Mouse (Mus musculus): ENCODE data around the gene Xpr1. TPM values are rescaled to one million over a fixed set of nuclear protein-coding genes. Genes with fewer than 3 reads are reported as not detected.
"Not testable (repeated sequence)": the region's sequence is repeated elsewhere in the genome, so short reads cannot be mapped to it uniquely, and the experiment has no call there.

Gene Xpr1
- total RNA-seq, 2 experiments from 2014 or later: 39.5 to 62.2 TPM

DNA sequence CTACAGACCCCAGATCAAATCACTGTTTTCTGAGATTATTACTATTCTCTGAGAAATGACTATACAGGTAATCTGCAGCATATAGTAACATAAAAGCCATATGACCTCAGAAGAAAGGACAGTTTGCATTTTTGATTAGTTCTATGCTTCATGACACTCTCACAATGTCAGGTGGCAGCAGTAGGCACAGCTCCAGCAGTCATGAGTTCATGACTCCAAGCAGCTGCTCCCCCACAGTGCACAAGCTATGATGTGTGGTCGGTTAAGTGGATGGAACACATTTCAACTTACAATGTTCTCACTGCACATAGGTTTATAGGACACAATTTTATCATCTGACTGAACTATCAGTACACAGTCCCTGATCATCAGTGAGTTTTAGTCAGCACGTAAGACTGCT, 120.0 kb downstream of the Xpr1 start:
- intact Hi-C loops (cut with DNase I): no loop called here
- Histone ChIP-seq H3K27ac (no peak overlapping the region), H3K4me3 (no peak overlapping the region)
- TF ChIP-seq CTCF (IDR thresholded peaks at IDR 0.05): no peak
- DNase-seq: no peak

DNA sequence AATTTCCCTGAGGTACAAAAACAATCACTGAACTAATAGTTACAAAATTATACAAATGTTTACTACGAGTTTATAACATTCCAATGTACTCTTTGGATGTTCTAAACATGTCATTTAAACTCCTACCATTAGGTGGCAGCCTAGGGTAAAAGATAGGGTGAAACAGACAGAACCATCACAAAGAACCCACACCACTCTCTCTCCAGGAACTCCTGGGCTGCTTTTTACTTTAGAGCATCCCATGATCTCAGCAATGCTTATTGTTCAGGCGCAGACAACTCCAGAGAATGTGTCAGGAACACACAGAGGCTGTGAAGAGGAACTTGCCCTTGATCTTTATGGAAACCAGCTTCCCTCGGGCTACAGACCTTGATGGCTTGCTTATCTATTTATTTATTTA, 123.8 kb downstream of the Xpr1 start:
- no peak for DNase-seq
- Histone ChIP-seq H3K27ac (no peak overlapping the region), H3K4me3 (no peak overlapping the region)
- TF ChIP-seq CTCF (IDR thresholded peaks at IDR 0.05): peak; percentile 80
- intact Hi-C loops (cut with DNase I): loop anchor here (1.0 to 5.0 kb wide), 3 partner anchors 124 to 244 kb away; partner anchors contain the start of gene Xpr1

DNA sequence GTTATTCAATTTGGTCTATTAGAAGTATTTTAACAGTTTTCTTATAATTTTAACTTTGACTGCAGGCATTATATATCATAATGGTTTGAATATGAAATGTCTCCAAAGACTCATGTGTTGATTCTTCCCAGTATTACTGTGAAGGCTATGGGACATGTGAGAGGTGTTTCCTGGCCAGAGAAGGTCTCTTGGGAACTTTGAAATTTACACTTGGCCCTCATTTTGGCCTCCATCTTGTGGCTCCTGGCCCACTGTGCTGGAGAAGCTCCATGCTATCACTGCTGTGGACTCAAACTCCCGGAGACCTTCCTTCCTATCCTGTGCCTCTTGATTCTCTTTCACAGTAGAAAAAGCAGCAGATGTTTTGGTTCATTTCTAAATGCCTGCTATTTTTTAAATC, 127.8 kb downstream of the Xpr1 start:
- no peak for TF ChIP-seq CTCF (IDR thresholded peaks at IDR 0.05)
- intact Hi-C loops (cut with DNase I): no loop called here
- no peak overlapping the region for H3K27ac ChIP-seq
- H3K4me3 ChIP-seq: no peak overlapping the region
- DNase-seq: no peak

DNA sequence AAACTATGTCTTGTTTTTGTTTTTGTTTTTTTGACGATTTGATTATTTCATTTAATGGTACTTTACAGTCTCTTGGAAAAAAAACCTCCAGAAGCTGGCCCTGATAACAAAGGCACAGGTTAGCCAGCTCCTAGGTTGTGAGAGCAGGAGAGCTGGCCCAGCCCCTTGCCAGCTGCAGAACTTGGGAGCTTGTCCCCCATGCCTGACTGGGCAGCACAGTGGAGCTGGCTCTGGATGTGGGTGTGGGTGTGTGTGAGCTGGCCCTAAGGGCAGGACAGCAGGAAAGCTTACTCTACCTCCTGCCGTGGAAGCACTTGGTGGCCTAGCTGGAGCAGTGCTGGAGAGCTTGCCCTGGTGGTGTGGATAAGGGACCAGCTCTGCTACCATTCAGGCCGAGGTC, 129.2 kb downstream of the Xpr1 start:
- Histone ChIP-seq H3K4me3 (no peak overlapping the region), H3K27ac (no peak overlapping the region)
- intact Hi-C loops (cut with DNase I): no loop called here
- no peak for DNase-seq
- TF ChIP-seq CTCF (IDR thresholded peaks at IDR 0.05): no peak

DNA sequence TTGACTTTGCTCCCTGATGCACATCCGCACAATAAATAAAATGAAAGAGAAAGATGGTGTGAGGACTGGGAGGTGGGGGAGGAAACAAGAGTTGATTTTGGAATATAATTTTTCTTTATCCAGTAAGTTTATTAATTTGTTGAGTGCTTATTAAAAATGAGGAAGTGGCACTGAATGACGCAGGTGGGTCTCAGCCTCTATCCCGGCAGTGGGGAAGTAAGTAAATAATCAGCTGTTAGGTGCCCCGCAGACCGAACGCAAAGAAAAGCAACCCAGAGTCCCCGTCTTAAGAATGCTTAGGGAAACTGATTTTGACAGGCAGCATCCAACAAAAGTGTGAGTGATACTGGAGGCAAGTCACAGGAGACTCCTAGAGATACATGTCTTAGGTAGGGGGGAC, 133.4 kb downstream of the Xpr1 start:
- no peak overlapping the region for H3K4me3 ChIP-seq
- H3K27ac ChIP-seq: no peak overlapping the region
- no peak for DNase-seq
- intact Hi-C loops (cut with DNase I): loop anchor here (2.0 to 5.0 kb wide), 2 partner anchors 127 to 257 kb away; partner anchors contain the start of gene Stx6
- TF ChIP-seq CTCF (IDR thresholded peaks at IDR 0.05): no peak

DNA sequence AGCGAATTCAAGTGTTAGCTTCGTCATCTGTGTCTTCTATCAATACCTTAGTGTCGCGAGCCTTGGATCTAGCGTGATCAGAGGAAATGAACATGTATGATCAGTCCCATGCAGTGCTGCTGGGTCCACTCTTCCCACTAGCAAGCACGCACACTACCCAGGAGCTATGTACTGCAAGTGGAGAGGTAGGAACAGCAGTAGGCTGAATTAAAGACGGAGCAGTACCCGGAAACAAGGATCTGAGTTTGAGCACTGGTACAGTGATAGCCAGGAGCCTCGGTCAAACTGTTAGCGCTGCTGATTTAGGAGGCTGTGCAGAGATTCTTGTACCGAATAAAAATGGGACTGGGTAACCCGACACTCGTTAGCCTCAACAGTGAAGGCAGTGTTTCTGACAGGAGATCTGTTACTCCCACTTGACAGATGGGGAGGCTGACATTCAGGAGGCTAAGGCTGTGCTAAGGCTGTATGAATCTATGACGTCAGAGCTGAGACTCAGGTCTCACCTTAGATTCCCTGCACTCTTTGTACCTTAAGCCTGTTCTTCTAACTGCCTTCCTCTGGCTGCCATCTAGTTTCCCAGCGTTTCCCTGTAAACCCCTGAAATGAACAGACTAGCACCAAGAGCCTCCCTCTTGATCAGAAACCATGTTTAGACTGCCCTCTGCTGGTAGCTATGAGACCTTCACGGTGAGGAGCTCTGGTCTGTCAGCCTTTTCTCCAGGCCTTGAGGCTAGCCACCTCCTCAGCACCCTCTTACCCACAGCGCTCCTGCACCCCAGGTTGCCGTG, 136.0 kb downstream of the Xpr1 start:
- peak overlapping the region; percentile 46; the same call in 1 of the 2 replicates for H3K27ac ChIP-seq
- no peak overlapping the region for H3K4me3 ChIP-seq
- intact Hi-C loops (cut with DNase I): loop anchor here (5.0 kb wide), 1 partner anchor 124 kb away; the partner anchor contains the start of gene Stx6
- TF ChIP-seq CTCF (IDR thresholded peaks at IDR 0.05): peak; percentile 85
- peak; percentile 61 for DNase-seq

DNA sequence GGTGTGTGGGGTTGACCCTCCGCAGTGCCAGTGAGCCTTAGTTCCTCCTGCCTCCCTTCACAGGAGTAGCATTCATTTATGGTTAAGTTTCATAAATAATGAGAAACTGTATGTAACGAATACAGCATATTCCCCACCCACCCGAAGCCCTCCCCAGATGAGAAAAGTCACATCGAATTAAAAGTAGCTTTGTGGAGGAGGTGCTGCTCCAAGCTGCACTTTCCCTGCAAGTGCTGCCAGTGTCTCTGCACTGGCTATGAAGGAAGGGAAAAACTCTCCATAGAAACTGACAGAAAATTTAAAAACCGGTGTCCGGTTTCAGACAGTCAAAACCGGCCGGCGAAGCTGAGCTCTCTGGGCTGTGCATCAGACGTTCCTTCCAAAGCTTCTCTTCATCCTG, 136.9 kb downstream of the Xpr1 start:
- intact Hi-C loops (cut with DNase I): loop anchor here (5.0 kb wide), 1 partner anchor 123 kb away; the partner anchor contains the start of gene Stx6
- Histone ChIP-seq H3K27ac (no peak overlapping the region), H3K4me3 (no peak overlapping the region)
- DNase-seq: no peak
- TF ChIP-seq CTCF (IDR thresholded peaks at IDR 0.05): no peak

DNA sequence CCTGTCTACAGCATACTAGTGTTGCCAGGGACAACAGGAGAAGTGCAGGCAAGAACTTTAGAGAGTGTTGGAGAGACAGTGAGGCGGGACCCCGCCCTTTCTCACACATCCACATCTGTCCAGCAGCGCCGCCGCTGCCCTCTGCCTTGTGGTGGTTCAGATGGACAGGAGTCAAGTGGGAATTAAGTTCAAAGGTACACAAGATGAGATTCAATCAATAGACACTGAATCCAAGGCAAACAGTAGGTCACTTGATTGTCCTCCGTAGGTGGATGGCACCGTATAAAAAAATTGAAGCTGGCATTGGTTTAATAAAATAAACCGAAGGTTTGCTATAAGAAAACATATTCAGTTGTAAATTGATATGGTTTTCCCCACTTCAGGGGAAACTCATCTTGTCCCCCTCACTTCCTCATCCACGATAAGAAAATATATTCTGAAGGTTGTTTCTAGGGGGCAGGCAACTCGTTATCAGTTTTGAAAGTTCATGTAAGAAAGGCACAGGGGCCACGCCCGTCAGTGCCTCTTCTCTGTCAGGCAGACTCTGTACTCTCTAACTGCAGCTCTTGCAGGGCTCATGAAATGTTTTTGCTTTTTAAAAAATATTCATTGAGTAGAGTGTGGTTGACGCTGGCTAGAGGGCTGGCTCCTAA, 140.7 kb downstream of the Xpr1 start:
- intact Hi-C loops (cut with DNase I): no loop called here

DNA sequence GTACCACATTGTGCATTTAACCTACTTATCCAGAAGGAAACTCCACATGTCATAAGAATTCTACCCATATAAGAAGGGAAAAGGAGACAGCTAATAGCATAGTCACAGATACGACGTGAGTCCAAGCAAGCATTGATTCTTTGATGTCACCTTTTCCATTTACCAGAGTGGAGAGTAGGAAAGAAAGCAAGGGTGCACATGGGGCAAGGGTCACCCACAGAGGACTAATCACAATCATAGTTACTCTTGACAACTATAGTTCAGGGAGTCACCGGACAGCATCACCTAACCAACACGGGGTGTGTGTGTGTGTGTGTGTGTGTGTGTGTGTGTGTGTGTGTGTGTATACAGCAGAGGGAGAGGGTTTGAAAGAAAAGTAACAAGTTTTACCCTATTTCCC, 141.4 kb downstream of the Xpr1 start:
- no peak for TF ChIP-seq CTCF (IDR thresholded peaks at IDR 0.05)
- no peak overlapping the region for H3K27ac ChIP-seq
- no peak overlapping the region for H3K4me3 ChIP-seq
- no peak for DNase-seq
- intact Hi-C loops (cut with DNase I): no loop called here

More for the DNA sequence above, 140.7 kb downstream of the Xpr1 start:
- no peak overlapping the region for H3K27ac ChIP-seq
- TF ChIP-seq CTCF (IDR thresholded peaks at IDR 0.05): no peak
- H3K4me3 ChIP-seq: no peak overlapping the region
- DNase-seq: no peak

DNA sequence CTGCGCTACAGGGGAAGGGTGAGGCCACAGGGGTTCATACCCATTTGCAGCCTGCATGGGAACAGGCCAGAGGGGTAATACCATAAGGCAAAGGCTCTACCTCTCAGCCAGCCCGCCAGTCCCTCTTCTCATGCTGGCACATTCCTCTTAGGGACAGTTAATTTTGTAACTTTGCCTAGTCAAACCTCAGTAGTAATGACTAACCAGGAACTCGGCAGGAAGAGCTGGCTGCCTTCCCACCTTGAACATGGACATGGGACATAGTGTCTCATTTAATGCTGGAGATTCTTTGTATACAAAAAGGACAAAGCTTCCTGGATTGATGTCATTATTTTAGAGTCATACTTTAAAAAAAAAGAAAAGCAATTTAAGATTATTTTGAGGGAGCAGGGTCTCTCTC, 142.2 kb downstream of the Xpr1 start:
- no peak for TF ChIP-seq CTCF (IDR thresholded peaks at IDR 0.05)
- intact Hi-C loops (cut with DNase I): no loop called here

DNA sequence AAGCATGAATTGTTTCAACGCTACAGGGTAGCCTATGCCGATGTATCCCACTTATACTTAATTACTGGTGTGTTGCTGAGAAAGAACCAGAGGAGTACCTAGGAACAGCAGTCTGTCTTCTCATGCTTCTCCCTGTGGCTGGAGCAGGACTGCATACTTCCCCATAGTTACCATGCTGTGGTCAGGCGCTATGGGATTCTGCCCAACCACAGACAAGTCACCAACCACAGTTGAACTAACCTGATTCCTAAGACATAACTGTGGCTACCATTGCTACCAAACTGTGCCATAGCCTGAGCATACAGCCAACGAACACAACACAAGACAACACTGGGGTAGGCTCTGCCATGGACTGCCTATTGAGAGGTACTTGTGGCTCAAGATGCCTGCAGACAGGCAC, 144.3 kb downstream of the Xpr1 start:
- no peak overlapping the region for H3K27ac ChIP-seq
- DNase-seq: no peak
- intact Hi-C loops (cut with DNase I): no loop called here
- no peak for TF ChIP-seq CTCF (IDR thresholded peaks at IDR 0.05)
- no peak overlapping the region for H3K4me3 ChIP-seq

More for the DNA sequence above, 142.2 kb downstream of the Xpr1 start:
- H3K4me3 ChIP-seq: no peak overlapping the region
- DNase-seq: peak; percentile 71
- no peak overlapping the region for H3K27ac ChIP-seq

DNA sequence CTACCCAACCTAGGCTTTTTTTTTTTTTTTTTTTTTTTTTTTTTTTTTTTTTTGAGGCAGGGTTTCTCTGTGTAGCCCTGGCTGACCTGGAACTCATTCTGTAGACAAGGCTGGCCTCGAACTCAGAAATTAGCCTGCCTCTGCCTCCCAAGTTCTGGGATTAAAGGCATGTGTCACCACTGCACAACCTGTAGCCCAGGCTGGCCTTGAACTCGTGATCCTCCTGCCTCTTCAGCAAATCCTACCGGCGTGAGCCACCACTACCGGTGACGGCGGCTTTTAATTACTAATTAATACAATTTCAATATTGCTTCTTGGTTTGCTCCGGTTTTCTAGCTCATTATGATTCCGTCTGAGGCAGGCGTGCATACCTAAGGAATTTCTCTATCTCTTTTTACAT, 154.7 kb downstream of the Xpr1 start:
- DNase-seq; intact Hi-C loops (cut with DNase I): not testable (repeated sequence)

DNA sequence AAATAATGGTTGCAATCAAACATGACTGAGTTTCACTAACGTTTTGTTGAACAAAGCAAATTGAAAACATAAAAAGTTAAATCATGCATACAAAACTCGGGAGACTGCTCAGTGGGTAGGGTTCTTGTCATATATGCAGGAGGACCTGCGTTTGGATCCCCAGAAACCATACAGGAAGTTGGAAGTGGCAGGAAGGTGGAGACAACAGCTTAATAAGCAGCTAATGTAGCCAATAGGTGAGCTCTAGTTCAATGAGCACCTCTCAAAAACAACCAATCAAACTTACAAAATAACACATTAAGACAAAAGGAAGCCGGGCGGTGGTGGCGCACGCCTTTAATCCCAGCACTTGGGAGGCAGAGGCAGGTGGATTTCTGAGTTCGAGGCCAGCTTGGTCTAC, 162.9 kb downstream of the Xpr1 start:
- Histone ChIP-seq H3K4me3 (no peak overlapping the region), H3K27ac (no peak overlapping the region)
- no peak for DNase-seq
- intact Hi-C loops (cut with DNase I): no loop called here
- no peak for TF ChIP-seq CTCF (IDR thresholded peaks at IDR 0.05)

More for the DNA sequence above, 154.7 kb downstream of the Xpr1 start:
- H3K4me3 ChIP-seq, H3K27ac ChIP-seq: not testable (repeated sequence)
